ENCODE assay signal across 8 mouse cellular contexts in genomic region chr17:3557331-3558311, GRCm38 (mm10). TPM values are rescaled to one million over a fixed set of nuclear protein-coding genes. Genes with fewer than 3 reads are reported as not detected.
A peak's percentile ranks its signal among the peaks of the same experiment; 100 is the strongest.
DNase-seq lines count a peak whose midpoint lies in the region; ATAC-seq lines count a peak whose summit lies in the region.

Gene Tfb1m (minus strand): TSS chr17:3557781.

- H3K4me2 ChIP-seq in lung, embryonic 16.5 days (ENCODE audit: low read depth, low read length), result peak within 1 kb of the TSS; percentile 60

- H3K4me1 ChIP-seq in lung, embryonic 16.5 days (replicated peaks; ENCODE audit: control insufficient read depth, insufficient read depth, low read length), result peaks cover 7% of the 10 kb centered on the region

- H3K4me3 ChIP-seq in lung, embryonic 16.5 days (ENCODE audit: low read length), result peak within 1 kb of the TSS; percentile 72

- no peaks in the 10 kb centered on the region for H3K36me3 ChIP-seq in lung, embryonic 16.5 days (ENCODE audit: control insufficient read depth, insufficient read depth, low read length)

- peak within 1 kb of the TSS; percentile 92 for H3K27ac ChIP-seq in lung, embryonic 16.5 days (ENCODE audit: low read length)

- no peaks in the 10 kb centered on the region for H3K9me3 ChIP-seq in lung, embryonic 16.5 days (ENCODE audit: control insufficient read depth, low read length)

- no peaks in the 10 kb centered on the region for H3K27me3 ChIP-seq in lung, embryonic 16.5 days (ENCODE audit: control insufficient read depth, insufficient read depth, low read depth, low read length)

- H3K9ac ChIP-seq in lung, embryonic 16.5 days (ENCODE audit: low read length), result peak within 1 kb of the TSS; percentile 64

- ATAC-seq in hematopoietic stem cell, adult 5-6 weeks (replicated peaks in 1 of 2; ENCODE audit: insufficient read depth in 1 of 2, low FRiP score in 2 of 2, low TSS enrichment in 1 of 2, low read depth in 1 of 2, poor library complexity in 2 of 2, severe bottlenecking in 2 of 2), result peak; percentile 97
- ATAC-seq in lung, embryonic 16.5 days (ENCODE audit: low read depth), result peak; percentile 99

- under 1% methylated on average over 60 of the region's 60 CpGs for WGBS in lung, embryonic 16.5 days

- peak; percentile 97 for DNase-seq in MEL-GATA-1-ER (ENCODE audit: extremely low read depth, low read depth)
- DNase-seq in cerebellum, adult 8-10 months, result peak; percentile 98
- DNase-seq in forelimb bud, embryonic 11.5 days (ENCODE audit: low read depth, low spot score), result peak; percentile 99
- peak; percentile 98 for DNase-seq in layer of hippocampus, adult 9-10 months (ENCODE audit: low spot score)
- peak; percentile 90 for DNase-seq in ovary, postnatal 10 days (ENCODE audit: low spot score)
- DNase-seq in thymus, postnatal 10 days (ENCODE audit: low spot score in 2 of 2), result peak; percentile 96 to 97

RNA-seq across cellular contexts. Expression of gene Tfb1m, which starts in this region (rescaled TPM):
- 18.3 and 18.6 TPM in 2 replicates for total RNA-seq in hematopoietic stem cell, adult 5-6 weeks (2017)
- polyA plus RNA-seq in lung, embryonic 16.5 days (2015; fragmentation: Nextera tagmentation; extraction: Ambion mirVana), result 12.4 and 13.7 TPM in 2 replicates

Comparison
In these comparisons a context has a peak if more than half of its experiments do, and no peak if none do; other contexts are left out.
1. Peak in every context shown above with its lines: DNase-seq, ATAC-seq, H3K4me3 ChIP-seq and H3K27ac ChIP-seq.